Mouse (Mus musculus): Measurements from ENCODE around the gene Fer.

Fer gene

GRCm38 (mm10) chr17:63863012-63863630 lies at the start of gene Fer:
TSS of gene Fer (plus strand) at chr17:63863062.
- in situ Hi-C loops (cut with MboI, MseI), result loop anchor here (5.0 kb wide), 1 partner anchor 461 kb away; no protein-coding TSS in a partner anchor

- in situ Hi-C loops (cut with MboI, MseI), result no loop called here
Measured at GRCm38 (mm10) chr17:63813552-63813951, 49.3 kb upstream of the Fer start.

GRCm38 (mm10) chr17:63818444-63819027 lies 44.3 kb upstream of the Fer start:
- in situ Hi-C loops (cut with MboI, MseI), result no loop called here

GRCm38 (mm10) chr17:63824141-63824540 lies 38.7 kb upstream of the Fer start:
- in situ Hi-C loops (cut with MboI, MseI), result no loop called here

GRCm38 (mm10) chr17:63826196-63826595 lies 36.7 kb upstream of the Fer start:
- in situ Hi-C loops (cut with MboI, MseI), result no loop called here

GRCm38 (mm10) chr17:63826767-63827166 lies 36.1 kb upstream of the Fer start:
- in situ Hi-C loops (cut with MboI, MseI), result no loop called here

GRCm38 (mm10) chr17:63828561-63829332 lies 34.1 kb upstream of the Fer start:
- in situ Hi-C loops (cut with MboI, MseI), result no loop called here

- in situ Hi-C loops (cut with MboI, MseI), result no loop called here
Measured at GRCm38 (mm10) chr17:63831550-63831949, 31.3 kb upstream of the Fer start.

- in situ Hi-C loops (cut with MboI, MseI), result no loop called here
Measured at GRCm38 (mm10) chr17:63836223-63836622, 26.6 kb upstream of the Fer start.

- in situ Hi-C loops (cut with MboI, MseI), result no loop called here
Measured at GRCm38 (mm10) chr17:63836641-63837040, 26.2 kb upstream of the Fer start.

GRCm38 (mm10) chr17:63838144-63838543 lies 24.7 kb upstream of the Fer start:
- in situ Hi-C loops (cut with MboI, MseI), result no loop called here

- in situ Hi-C loops (cut with MboI, MseI), result loop anchor here (10.0 kb wide), 1 partner anchor 1845 kb away; no protein-coding TSS in a partner anchor
Measured at GRCm38 (mm10) chr17:63839636-63840269, 23.1 kb upstream of the Fer start.

- in situ Hi-C loops (cut with MboI, MseI), result loop anchor here (10.0 kb wide), 1 partner anchor 1843 kb away; no protein-coding TSS in a partner anchor
Measured at GRCm38 (mm10) chr17:63842226-63842625, 20.6 kb upstream of the Fer start.

- in situ Hi-C loops (cut with MboI, MseI), result loop anchor here (10.0 kb wide), 1 partner anchor 1840 kb away; no protein-coding TSS in a partner anchor
Measured at GRCm38 (mm10) chr17:63844936-63845335, 17.9 kb upstream of the Fer start.

- in situ Hi-C loops (cut with MboI, MseI), result loop anchor here (10.0 kb wide), 1 partner anchor 1839 kb away; no protein-coding TSS in a partner anchor
Measured at GRCm38 (mm10) chr17:63845766-63846165, 17.1 kb upstream of the Fer start.

- in situ Hi-C loops (cut with MboI, MseI), result loop anchor here (10.0 kb wide), 1 partner anchor 1836 kb away; no protein-coding TSS in a partner anchor
Measured at GRCm38 (mm10) chr17:63849151-63849550, 13.7 kb upstream of the Fer start.

- in situ Hi-C loops (cut with MboI, MseI), result loop anchor here (10.0 kb wide), 1 partner anchor 1835 kb away; no protein-coding TSS in a partner anchor
Measured at GRCm38 (mm10) chr17:63849566-63849965, 13.3 kb upstream of the Fer start.

- in situ Hi-C loops (cut with MboI, MseI), result no loop called here
Measured at GRCm38 (mm10) chr17:63850016-63850415, 12.8 kb upstream of the Fer start.

GRCm38 (mm10) chr17:63857023-63857544 lies 5.8 kb upstream of the Fer start:
- in situ Hi-C loops (cut with MboI, MseI), result no loop called here

GRCm38 (mm10) chr17:63860988-63861387 lies 1.9 kb upstream of the Fer start:
- in situ Hi-C loops (cut with MboI, MseI), result loop anchor here (5.0 kb wide), 1 partner anchor 459 kb away; no protein-coding TSS in a partner anchor

- in situ Hi-C loops (cut with MboI, MseI), result loop anchor here (5.0 kb wide), 1 partner anchor 460 kb away; no protein-coding TSS in a partner anchor
Measured at GRCm38 (mm10) chr17:63862399-63862798, 463 bp upstream of the Fer start.
